Mouse (Mus musculus) olfactory bulb, adult 2 months (tissue): Measurements from ENCODE around the gene 4930519P11Rik. TPM values are rescaled to one million over a fixed set of nuclear protein-coding genes. Genes with fewer than 3 reads are reported as not detected.

Experiments used
- H3K27ac ChIP-seq: fragments of 200-500 bp; 2 replicates; pipeline ENCODE4 v1.5.1; 2012; ENCODE audit warnings: low read depth, low read length; ENCODE audit not compliant: insufficient read depth
- H3K4me1 ChIP-seq: fragments of 200-500 bp; 2 replicates; pipeline ENCODE4 v1.6.1; 2012; ENCODE audit warnings: low read length; ENCODE audit not compliant: control insufficient read depth, insufficient read depth
- H3K4me3 ChIP-seq: fragments of 200-500 bp; 2 replicates; pipeline ENCODE4 v1.5.1; 2012; ENCODE audit warnings: mild to moderate bottlenecking, low read depth, low read length, moderate library complexity; ENCODE audit not compliant: insufficient read depth
- CTCF ChIP-seq: fragments of 200-500 bp; IDR thresholded peaks from 2 replicates; pipeline ENCODE4 v1.5.1; 2012; ENCODE audit warnings: low read depth, mild to moderate bottlenecking, low read length, moderate library complexity; ENCODE audit not compliant: insufficient read depth
- POLR2A ChIP-seq: fragments of 200-500 bp; IDR thresholded peaks from 2 replicates; pipeline ENCODE4 v1.6.1; 2012; ENCODE audit warnings: mild to moderate bottlenecking, low read depth, low read length, moderate library complexity; ENCODE audit not compliant: insufficient read depth
- WGBS: fragments of 180-500 bp; shearing (Covaris S2); methylation state at CpG from one replicate; pipeline ENCODE4 v1.1.7; 2018; 5-methylcytosine and 5-hydroxymethylcytosine counted together
- polyA plus RNA-seq: library from polyadenylated mRNA; stranded (reverse); fragments of >200 nt; gene quantifications from 2 replicates; pipeline ENCODE4 v1.2.4, GENCODE M21; 2012; ENCODE audit warnings: low replicate concordance; ENCODE audit not compliant: missing spikeins, insufficient read depth, insufficient read length

4930519P11Rik gene
- polyA plus RNA-seq, 1 experiment = not detected

- Histone ChIP-seq H3K27ac (no peak overlapping the region), H3K4me3 (no peak overlapping the region), H3K4me1 (peaks cover 7% of the 10 kb centered on the region)
- TF ChIP-seq POLR2A (no peak), CTCF (no peak)
- 57% methylated on average over 19 of the region's 19 CpGs for WGBS
Measured at GRCm38 (mm10) chr2:154614841-154615576, 1.8 kb upstream of the 4930519P11Rik start.

- TF ChIP-seq POLR2A = no peak
- no peak for TF ChIP-seq CTCF
- Histone ChIP-seq H3K4me1 (peaks cover 7% of the 10 kb centered on the region; the same call in 1 of the 2 replicates), H3K4me3 (no peak overlapping the region), H3K27ac (no peak overlapping the region)
- WGBS = 69% methylated on average over 10 of the region's 10 CpGs
Measured at GRCm38 (mm10) chr2:154609050-154609767, 4.0 kb downstream of the 4930519P11Rik start.

- 88% methylated on average over 1 of the region's 1 CpGs for WGBS
- Histone ChIP-seq H3K4me1 (peaks cover 6% of the 10 kb centered on the region; the same call in 1 of the 2 replicates), H3K27ac (no peak overlapping the region), H3K4me3 (no peak overlapping the region)
- no peak for TF ChIP-seq POLR2A
- TF ChIP-seq CTCF = no peak
Measured at GRCm38 (mm10) chr2:154606965-154607364, 6.3 kb downstream of the 4930519P11Rik start.

GRCm38 (mm10) chr2:154604156-154604555, 9.1 kb downstream of the 4930519P11Rik start:
- TF ChIP-seq CTCF (no peak), POLR2A (no peak)
- Histone ChIP-seq H3K4me3 (no peak overlapping the region), H3K4me1 (peaks cover 6% of the 10 kb centered on the region; the same call in 1 of the 2 replicates), H3K27ac (no peak overlapping the region)
- WGBS = 44% methylated on average over 7 of the region's 7 CpGs

- under 1% methylated on average over 13 of the region's 13 CpGs for WGBS
- no peak for TF ChIP-seq CTCF
- TF ChIP-seq POLR2A = peak; percentile 60; the same call in 1 of the 2 replicates
Measured at GRCm38 (mm10) chr2:154603638-154604153, 9.5 kb downstream of the 4930519P11Rik start, which contains the start of gene Pxmp4. Pxmp4 (minus strand) TSS chr2:154603708.

GRCm38 (mm10) chr2:154603007-154603637, 10.1 kb downstream of the 4930519P11Rik start:
- Histone ChIP-seq H3K4me3 (peak overlapping the region; percentile 83), H3K4me1 (peaks cover 6% of the 10 kb centered on the region; the same call in 1 of the 2 replicates), H3K27ac (peak overlapping the region; percentile 70)
- TF ChIP-seq POLR2A (no peak; the same call in 1 of the 2 replicates), CTCF (no peak)
- WGBS = 13% methylated on average over 22 of the region's 22 CpGs

More at GRCm38 (mm10) chr2:154603638-154604153, 9.5 kb downstream of the 4930519P11Rik start, which contains the start of gene Pxmp4:
- Histone ChIP-seq H3K27ac (peak within 1 kb of the TSS; percentile 70), H3K4me1 (peaks cover 6% of the 10 kb centered on the region; the same call in 1 of the 2 replicates), H3K4me3 (peak within 1 kb of the TSS; percentile 83)

GRCm38 (mm10) chr2:154601324-154601723, 11.9 kb downstream of the 4930519P11Rik start:
- Histone ChIP-seq H3K4me3 (no peak overlapping the region), H3K27ac (no peak overlapping the region), H3K4me1 (peaks cover 6% of the 10 kb centered on the region; the same call in 1 of the 2 replicates)
- 79% methylated on average over 3 of the region's 3 CpGs for whole genome bisulfite sequencing
- no peak for TF ChIP-seq CTCF
- no peak for TF ChIP-seq POLR2A

GRCm38 (mm10) chr2:154600586-154600985, 12.7 kb downstream of the 4930519P11Rik start:
- H3K4me1 ChIP-seq = peaks cover 6% of the 10 kb centered on the region; the same call in 1 of the 2 replicates
- no peak for TF ChIP-seq CTCF
- TF ChIP-seq POLR2A = no peak
- 75% methylated on average over 6 of the region's 6 CpGs for WGBS
- no peak overlapping the region for H3K27ac ChIP-seq
- no peak overlapping the region for H3K4me3 ChIP-seq
